Mouse (Mus musculus): ENCODE data around the gene Bfsp2. TPM values are rescaled to one million over a fixed set of nuclear protein-coding genes. Genes with fewer than 3 reads are reported as not detected.
"Not testable (repeated sequence)": the region's sequence is repeated elsewhere in the genome, so short reads cannot be mapped to it uniquely, and the experiment has no call there.

The Bfsp2 gene
- polyA plus RNA-seq, 1 experiment from 2014 or later: 3.1 TPM

- DNase-seq (ENCODE audit: low spot score): no peak
Measured at GRCm38 (mm10) chr9:103431718-103432117, 48.5 kb downstream of the Bfsp2 start.

GRCm38 (mm10) chr9:103430431-103431220 is 49.6 kb downstream of the Bfsp2 start:
- no peak for DNase-seq (ENCODE audit: low spot score)

- peak; percentile 74 for DNase-seq (ENCODE audit: low spot score)
Measured at GRCm38 (mm10) chr9:103426425-103426824, 53.8 kb downstream of the Bfsp2 start.

- DNase-seq (ENCODE audit: low spot score): peak; percentile 83
Measured at GRCm38 (mm10) chr9:103424869-103425268, 55.4 kb downstream of the Bfsp2 start.

- DNase-seq (ENCODE audit: low spot score): peak; percentile 63
Measured at GRCm38 (mm10) chr9:103423951-103424350, 56.3 kb downstream of the Bfsp2 start.

- DNase-seq (ENCODE audit: low spot score): peak; percentile 56
Measured at GRCm38 (mm10) chr9:103423384-103423783, 56.8 kb downstream of the Bfsp2 start.

GRCm38 (mm10) chr9:103422847-103423246 is 57.4 kb downstream of the Bfsp2 start:
- DNase-seq (ENCODE audit: low spot score): peak; percentile 75

- no peak for DNase-seq (ENCODE audit: low spot score)
Measured at GRCm38 (mm10) chr9:103420844-103421243, 59.4 kb downstream of the Bfsp2 start.

GRCm38 (mm10) chr9:103418786-103419185 is 61.4 kb downstream of the Bfsp2 start:
- no peak for DNase-seq (ENCODE audit: low spot score)

GRCm38 (mm10) chr9:103418267-103418666 is 62.0 kb downstream of the Bfsp2 start:
- DNase-seq (ENCODE audit: low spot score): not testable (repeated sequence)

GRCm38 (mm10) chr9:103413457-103413856 is 66.8 kb downstream of the Bfsp2 start:
- DNase-seq (ENCODE audit: low spot score): no peak

- no peak for DNase-seq (ENCODE audit: low spot score)
Measured at GRCm38 (mm10) chr9:103409119-103409518, 71.1 kb downstream of the Bfsp2 start.

GRCm38 (mm10) chr9:103408136-103408777 is 72.0 kb downstream of the Bfsp2 start:
- no peak for DNase-seq (ENCODE audit: low spot score)

- peak; percentile 72 for DNase-seq (ENCODE audit: low spot score)
Measured at GRCm38 (mm10) chr9:103403331-103403973, 76.8 kb downstream of the Bfsp2 start.

GRCm38 (mm10) chr9:103398509-103399157 is 81.6 kb downstream of the Bfsp2 start:
- no peak for DNase-seq (ENCODE audit: low spot score)

- DNase-seq (ENCODE audit: low spot score): no peak
Measured at GRCm38 (mm10) chr9:103393256-103393655, 87.0 kb downstream of the Bfsp2 start.

GRCm38 (mm10) chr9:103391796-103392372 is 88.3 kb downstream of the Bfsp2 start:
- DNase-seq (ENCODE audit: low spot score): no peak

GRCm38 (mm10) chr9:103389261-103389660 is 91.0 kb downstream of the Bfsp2 start:
- no peak for DNase-seq (ENCODE audit: low spot score)

GRCm38 (mm10) chr9:103387011-103387653 is 93.1 kb downstream of the Bfsp2 start:
- no peak for DNase-seq (ENCODE audit: low spot score)

- DNase-seq (ENCODE audit: low spot score): no peak
Measured at GRCm38 (mm10) chr9:103386573-103386972, 93.6 kb downstream of the Bfsp2 start.

GRCm38 (mm10) chr9:103385600-103385999 is 94.6 kb downstream of the Bfsp2 start:
- DNase-seq (ENCODE audit: low spot score): no peak
